Mouse (Mus musculus) heart, postnatal 4 days (tissue): ENCODE measurements around the gene Vmn2r90. TPM values are rescaled to one million over a fixed set of nuclear protein-coding genes. Genes with fewer than 3 reads are reported as not detected.
"Not testable (repeated sequence)": the region's sequence is repeated elsewhere in the genome, so short reads cannot be mapped to it uniquely, and the experiment has no call there.

ENCODE experiments used
- DNase-seq: peaks from one replicate; pipeline ENCODE4 v3.0.0; 2021
- total RNA-seq, 2 experiments: library from RNA; stranded (reverse); gene quantifications; 2 replicates each; pipeline ENCODE4 v1.2.3; 2021

Gene Vmn2r90
- total RNA-seq = not detected

GRCm38 (mm10) chr17:17703447-17703846, at the start of gene Vmn2r90:
TSS of gene Vmn2r90 (plus strand) at chr17:17703747.
- DNase-seq = no peak

- DNase-seq = no peak
Measured at GRCm38 (mm10) chr17:17654997-17655828, 48.3 kb upstream of the Vmn2r90 start.

- DNase-seq = no peak
Measured at GRCm38 (mm10) chr17:17655829-17656176, 47.7 kb upstream of the Vmn2r90 start.

- no peak for DNase-seq
Measured at GRCm38 (mm10) chr17:17678781-17679180, 24.8 kb upstream of the Vmn2r90 start.

- DNase-seq = no peak
Measured at GRCm38 (mm10) chr17:17690659-17691058, 12.9 kb upstream of the Vmn2r90 start.

GRCm38 (mm10) chr17:17732396-17732795, 28.8 kb downstream of the Vmn2r90 start:
- DNase-seq = not testable (repeated sequence)

- no peak for DNase-seq
Measured at GRCm38 (mm10) chr17:17738635-17739034, 35.1 kb downstream of the Vmn2r90 start.

GRCm38 (mm10) chr17:17739300-17739699, 35.8 kb downstream of the Vmn2r90 start:
- DNase-seq = not testable (repeated sequence)

GRCm38 (mm10) chr17:17739936-17740335, 36.4 kb downstream of the Vmn2r90 start:
- not testable (repeated sequence) for DNase-seq

- not testable (repeated sequence) for DNase-seq
Measured at GRCm38 (mm10) chr17:17741516-17741915, 38.0 kb downstream of the Vmn2r90 start.

- peak; percentile 49 for DNase-seq
Measured at GRCm38 (mm10) chr17:17749371-17749770, 45.8 kb downstream of the Vmn2r90 start.

GRCm38 (mm10) chr17:17762614-17763293, 59.2 kb downstream of the Vmn2r90 start:
- no peak for DNase-seq

- no peak for DNase-seq
Measured at GRCm38 (mm10) chr17:17764206-17764605, 60.7 kb downstream of the Vmn2r90 start.

GRCm38 (mm10) chr17:17766481-17766880, 62.9 kb downstream of the Vmn2r90 start:
- peak; percentile 35 for DNase-seq

Other genes starting within 250 kb of the Vmn2r90 start
- 100 to 1,000 TPM; 134 to 135 TPM for gene Lnpep, start 78.7 kb upstream of the Vmn2r90 start, total RNA-seq
- 10 to 100 TPM; 36.1 to 38.8 TPM for gene Spaca6, start 123.4 kb downstream of the Vmn2r90 start, total RNA-seq
- 1 to 10 TPM in 1 of 2 experiments, under 1 TPM in 1; 0.55 to 1.4 TPM for gene Has1, start 151.5 kb downstream of the Vmn2r90 start, total RNA-seq
- not detected for gene Fpr1, start 180.2 kb downstream of the Vmn2r90 start, total RNA-seq
- gene Fpr2, start 184.1 kb downstream of the Vmn2r90 start, total RNA-seq = under 1 TPM; 0.24 to 0.41 TPM
- not detected for gene Fpr3, start 184.1 kb downstream of the Vmn2r90 start, total RNA-seq